Mouse (Mus musculus) hindbrain, postnatal 0 days (tissue): ENCODE measurements around the gene Abtb2. TPM values are rescaled to one million over a fixed set of nuclear protein-coding genes. Genes with fewer than 3 reads are reported as not detected.

ENCODE experiments used
- ATAC-seq: fragments of 200-750 bp; cut with Nextera tagmentation; 2 replicates; pipeline ENCODE4 v1.8.0; 2017; ENCODE audit warnings: mild to moderate bottlenecking, moderate TSS enrichment, moderate library complexity
- DNase-seq: peaks from one replicate; pipeline ENCODE4 v3.0.0-alpha.2; 2015; ENCODE audit warnings: low spot score
- H3K27ac ChIP-seq: fragments of 300-500 bp; sonication (generic); 2 replicates; pipeline ENCODE4 v1.5.1; 2014; ENCODE audit warnings: mild to moderate bottlenecking
- H3K27me3 ChIP-seq: fragments of 300-500 bp; sonication (generic); 2 replicates; pipeline ENCODE4 v1.6.1; 2014; ENCODE audit warnings: low read length, mixed read lengths; ENCODE audit not compliant: insufficient read depth
- H3K36me3 ChIP-seq: fragments of 300-500 bp; sonication (generic); 2 replicates; pipeline ENCODE4 v1.6.1; 2014; ENCODE audit warnings: low read length, mixed read lengths; ENCODE audit not compliant: insufficient read depth
- H3K4me1 ChIP-seq: fragments of 300-500 bp; sonication (generic); 2 replicates; pipeline ENCODE4 v1.6.1; 2014; ENCODE audit warnings: antibody characterized with exemption, low read length, mixed read lengths; ENCODE audit not compliant: insufficient read depth
- H3K4me2 ChIP-seq: fragments of 300-500 bp; sonication (generic); 2 replicates; pipeline ENCODE4 v1.6.1; 2014; ENCODE audit warnings: low read depth, mild to moderate bottlenecking, low read length, moderate library complexity, mixed read lengths
- H3K4me3 ChIP-seq: fragments of 300-500 bp; sonication (generic); 2 replicates; pipeline ENCODE4 v1.5.1; 2014; ENCODE audit warnings: low read length
- H3K9ac ChIP-seq: fragments of 300-500 bp; sonication (generic); replicated peaks from 2 replicates; pipeline ENCODE4 v1.6.1; 2014; ENCODE audit warnings: mild to moderate bottlenecking, low read length, moderate library complexity, mixed read lengths
- H3K9me3 ChIP-seq: fragments of 300-500 bp; sonication (generic); 2 replicates; pipeline ENCODE4 v1.6.1; 2016; ENCODE audit warnings: low read length, mixed read lengths
- CTCF ChIP-seq: IDR thresholded peaks from 2 replicates; pipeline ENCODE4 v1.5.1; 2016; ENCODE audit warnings: antibody characterized with exemption, control low read depth, low read depth
- WGBS: fragments of 180-500 bp; shearing (Covaris S2); extraction: QIAGEN DNeasy Blood & Tissue Kit; methylation state at CpG from one replicate; pipeline ENCODE4 v1.1.7; 2014; 5-methylcytosine and 5-hydroxymethylcytosine counted together
- polyA plus RNA-seq: library from polyadenylated mRNA; unstranded; fragments of >200 nt; fragmentation: Nextera tagmentation; extraction: Ambion mirVana; gene quantifications from 2 replicates; pipeline ENCODE4 v1.2.1, GENCODE M21; 2015
- total RNA-seq: library from RNA; depleted of rRNA; stranded (reverse); fragments of >200 nt; gene quantifications from 2 replicates; pipeline ENCODE4 v1.2.3, GENCODE M21; 2014; rRNA removed

Gene Abtb2
- total and polyA plus RNA-seq, 2 experiments from 2014 or later, result 11.7 to 45.9 TPM

- Histone ChIP-seq H3K36me3 (peaks cover 14% of the 10 kb centered on the region), H3K9me3 (no peaks in the 10 kb centered on the region), H3K27ac (no peak overlapping the region), H3K9ac (no peak overlapping the region), H3K4me1 (no peaks in the 10 kb centered on the region), H3K27me3 (no peaks in the 10 kb centered on the region), H3K4me3 (no peak overlapping the region), H3K4me2 (no peak overlapping the region)
- DNase-seq, result no peak
- no peak for TF ChIP-seq CTCF
- 55% methylated on average over 1 of the region's 1 CpGs for WGBS
- ATAC-seq, result no peak
These were observed 196.4 kb downstream of the Abtb2 start for GRCm38 (mm10) chr2:103762492-103762891.

Other genes with a start within 250 kb of the Abtb2 start
- 0.07 TPM in 1 of 2 replicates, not detected in the other for gene Elf5, start 154.6 kb upstream of the Abtb2 start, total RNA-seq
- not detected in 2 replicates for gene Elf5, start 154.6 kb upstream of the Abtb2 start, polyA plus RNA-seq
- gene Cat, start 81.2 kb upstream of the Abtb2 start, total RNA-seq, result 112 and 116 TPM in 2 replicates
- gene Cat, start 81.2 kb upstream of the Abtb2 start, polyA plus RNA-seq, result 58.5 and 71.4 TPM in 2 replicates
- gene Nat10, start 195.0 kb downstream of the Abtb2 start, total RNA-seq, result 36.5 and 50.2 TPM in 2 replicates
- 12.6 and 12.8 TPM in 2 replicates for gene Nat10, start 195.0 kb downstream of the Abtb2 start, polyA plus RNA-seq
- gene Caprin1, start 231.3 kb downstream of the Abtb2 start, total RNA-seq, result 254 and 296 TPM in 2 replicates
- gene Caprin1, start 231.3 kb downstream of the Abtb2 start, polyA plus RNA-seq, result 208 and 210 TPM in 2 replicates